Mouse (Mus musculus): ENCODE measurements around the gene Olfr263. TPM values are rescaled to one million over a fixed set of nuclear protein-coding genes. Genes with fewer than 3 reads are reported as not detected.
A peak's percentile ranks its signal among the peaks of the same experiment; 100 is the strongest.

Gene Olfr263
- polyA plus RNA-seq, 1 experiment from 2014 or later = not detected

- Histone ChIP-seq H3K4me1 (replicated peaks; ENCODE audit: control insufficient read depth, insufficient read depth, low read length) (peaks cover 3% of the 10 kb centered on the region; the same call in 1 of the 2 replicates), H3K4me3 (ENCODE audit: low read depth, low read length) (peak overlapping the region; percentile 48), H3K9me3 (ENCODE audit: control insufficient read depth, low read length) (no peaks in the 10 kb centered on the region), H3K9ac (ENCODE audit: low read length) (peak overlapping the region; percentile 41), H3K4me2 (ENCODE audit: low read depth, low read length, severe bottlenecking) (peak overlapping the region; percentile 49; the same call in 1 of the 2 replicates), H3K27ac (ENCODE audit: low read depth, low read length) (no peak overlapping the region), H3K36me3 (ENCODE audit: control insufficient read depth, insufficient read depth, low read length) (no peaks in the 10 kb centered on the region), H3K27me3 (ENCODE audit: control insufficient read depth, insufficient read depth, low read length) (no peaks in the 10 kb centered on the region)
- ATAC-seq (replicated peaks; ENCODE audit: low FRiP score) = no peak
- under 1% methylated on average over 12 of the region's 12 CpGs for WGBS
- DNase-seq (ENCODE audit: low spot score) = peak; percentile 72
These were observed 42.2 kb downstream of the Olfr263 start for GRCm38 (mm10) chr13:21171600-21172150.

- Histone ChIP-seq H3K4me2 (ENCODE audit: low read depth, low read length, severe bottlenecking) (peak overlapping the region; percentile 52), H3K4me3 (ENCODE audit: low read depth, low read length) (peak overlapping the region; percentile 48), H3K9ac (ENCODE audit: low read length) (no peak overlapping the region), H3K27me3 (ENCODE audit: control insufficient read depth, insufficient read depth, low read length) (no peaks in the 10 kb centered on the region), H3K36me3 (ENCODE audit: control insufficient read depth, insufficient read depth, low read length) (no peaks in the 10 kb centered on the region), H3K27ac (ENCODE audit: low read depth, low read length) (no peak overlapping the region), H3K4me1 (replicated peaks; ENCODE audit: control insufficient read depth, insufficient read depth, low read length) (peaks cover 3% of the 10 kb centered on the region; the same call in 1 of the 2 replicates), H3K9me3 (ENCODE audit: control insufficient read depth, low read length) (no peaks in the 10 kb centered on the region)
- whole genome bisulfite sequencing = 2% methylated on average over 16 of the region's 16 CpGs
- peak; percentile 60 for ATAC-seq (replicated peaks; ENCODE audit: low FRiP score)
- peak; percentile 87 for DNase-seq (ENCODE audit: low spot score)
These were observed 43.0 kb downstream of the Olfr263 start for GRCm38 (mm10) chr13:21172241-21173027.

GRCm38 (mm10) chr13:21173072-21173471 lies 43.6 kb downstream of the Olfr263 start:
- H3K4me2 ChIP-seq (ENCODE audit: low read depth, low read length, severe bottlenecking) = peak overlapping the region; percentile 47
- H3K9ac ChIP-seq (ENCODE audit: low read length) = peak overlapping the region; percentile 44
- ATAC-seq (replicated peaks; ENCODE audit: low FRiP score) = peak; percentile 30; the same call in 1 of the 2 replicates
- no peaks in the 10 kb centered on the region for H3K36me3 ChIP-seq (ENCODE audit: control insufficient read depth, insufficient read depth, low read length)
- no peaks in the 10 kb centered on the region for H3K27me3 ChIP-seq (ENCODE audit: control insufficient read depth, insufficient read depth, low read length)
- H3K27ac ChIP-seq (ENCODE audit: low read depth, low read length) = peak overlapping the region; percentile 18; the same call in 1 of the 2 replicates
- WGBS = under 1% methylated on average over 11 of the region's 11 CpGs
- H3K4me1 ChIP-seq (replicated peaks; ENCODE audit: control insufficient read depth, insufficient read depth, low read length) = peaks cover 3% of the 10 kb centered on the region; the same call in 1 of the 2 replicates
- peak; percentile 84 for DNase-seq (ENCODE audit: low spot score)
- H3K9me3 ChIP-seq (ENCODE audit: control insufficient read depth, low read length) = no peaks in the 10 kb centered on the region
- H3K4me3 ChIP-seq (ENCODE audit: low read depth, low read length) = peak overlapping the region; percentile 48

GRCm38 (mm10) chr13:21176733-21177132 lies 47.3 kb downstream of the Olfr263 start:
- no peak overlapping the region for H3K4me3 ChIP-seq (ENCODE audit: low read depth, low read length)
- H3K4me2 ChIP-seq (ENCODE audit: low read depth, low read length, severe bottlenecking) = no peak overlapping the region
- H3K9me3 ChIP-seq (ENCODE audit: control insufficient read depth, low read length) = no peaks in the 10 kb centered on the region
- no peak overlapping the region for H3K9ac ChIP-seq (ENCODE audit: low read length)
- ATAC-seq (replicated peaks; ENCODE audit: low FRiP score) = no peak
- no peaks in the 10 kb centered on the region for H3K27me3 ChIP-seq (ENCODE audit: control insufficient read depth, insufficient read depth, low read length)
- WGBS = 69% methylated on average over 11 of the region's 11 CpGs
- H3K27ac ChIP-seq (ENCODE audit: low read depth, low read length) = no peak overlapping the region
- H3K36me3 ChIP-seq (ENCODE audit: control insufficient read depth, insufficient read depth, low read length) = no peaks in the 10 kb centered on the region
- H3K4me1 ChIP-seq (replicated peaks; ENCODE audit: control insufficient read depth, insufficient read depth, low read length) = peaks cover 1% of the 10 kb centered on the region; the same call in 1 of the 2 replicates
- no peak for DNase-seq (ENCODE audit: low spot score)

GRCm38 (mm10) chr13:21177657-21178056 lies 48.2 kb downstream of the Olfr263 start:
- Histone ChIP-seq H3K36me3 (ENCODE audit: control insufficient read depth, insufficient read depth, low read length) (no peaks in the 10 kb centered on the region; the same call in 1 of the 2 replicates), H3K9ac (ENCODE audit: low read length) (no peak overlapping the region), H3K4me2 (ENCODE audit: low read depth, low read length, severe bottlenecking) (no peak overlapping the region), H3K27ac (ENCODE audit: low read depth, low read length) (no peak overlapping the region), H3K27me3 (ENCODE audit: control insufficient read depth, insufficient read depth, low read length) (no peaks in the 10 kb centered on the region), H3K4me3 (ENCODE audit: low read depth, low read length) (no peak overlapping the region), H3K4me1 (replicated peaks; ENCODE audit: control insufficient read depth, insufficient read depth, low read length) (peaks cover 7% of the 10 kb centered on the region; the same call in 1 of the 2 replicates), H3K9me3 (ENCODE audit: control insufficient read depth, low read length) (no peaks in the 10 kb centered on the region)
- no peak for DNase-seq (ENCODE audit: low spot score)
- no peak for ATAC-seq (replicated peaks; ENCODE audit: low FRiP score)
- WGBS = 68% methylated on average over 5 of the region's 5 CpGs

GRCm38 (mm10) chr13:21178364-21178763 lies 48.9 kb downstream of the Olfr263 start:
- Histone ChIP-seq H3K27ac (ENCODE audit: low read depth, low read length) (no peak overlapping the region), H3K27me3 (ENCODE audit: control insufficient read depth, insufficient read depth, low read length) (no peaks in the 10 kb centered on the region), H3K9ac (ENCODE audit: low read length) (no peak overlapping the region), H3K4me3 (ENCODE audit: low read depth, low read length) (no peak overlapping the region), H3K36me3 (ENCODE audit: control insufficient read depth, insufficient read depth, low read length) (peaks cover 4% of the 10 kb centered on the region; the same call in 1 of the 2 replicates), H3K4me2 (ENCODE audit: low read depth, low read length, severe bottlenecking) (peak overlapping the region; percentile 55; the same call in 1 of the 2 replicates), H3K4me1 (replicated peaks; ENCODE audit: control insufficient read depth, insufficient read depth, low read length) (peaks cover 7% of the 10 kb centered on the region; the same call in 1 of the 2 replicates), H3K9me3 (ENCODE audit: control insufficient read depth, low read length) (no peaks in the 10 kb centered on the region)
- ATAC-seq (replicated peaks; ENCODE audit: low FRiP score) (no peak), DNase-seq (ENCODE audit: low spot score) (no peak)
- WGBS = 83% methylated on average over 5 of the region's 5 CpGs

- Histone ChIP-seq H3K4me1 (replicated peaks; ENCODE audit: control insufficient read depth, insufficient read depth, low read length) (peaks cover 7% of the 10 kb centered on the region; the same call in 1 of the 2 replicates), H3K36me3 (ENCODE audit: control insufficient read depth, insufficient read depth, low read length) (peaks cover 7% of the 10 kb centered on the region; the same call in 1 of the 2 replicates), H3K9me3 (ENCODE audit: control insufficient read depth, low read length) (no peaks in the 10 kb centered on the region), H3K4me2 (ENCODE audit: low read depth, low read length, severe bottlenecking) (peak within 1 kb of the TSS; percentile 55), H3K27me3 (ENCODE audit: control insufficient read depth, insufficient read depth, low read length) (no peaks in the 10 kb centered on the region), H3K27ac (ENCODE audit: low read depth, low read length) (peak within 1 kb of the TSS; percentile 82), H3K9ac (ENCODE audit: low read length) (peak within 1 kb of the TSS; percentile 83), H3K4me3 (ENCODE audit: low read depth, low read length) (peak within 1 kb of the TSS; percentile 98)
- ATAC-seq (replicated peaks; ENCODE audit: low FRiP score) = peak; percentile 29
- WGBS = under 1% methylated on average over 15 of the region's 15 CpGs
- no peak for DNase-seq (ENCODE audit: low spot score)
These were observed 49.9 kb downstream of the Olfr263 start, which contains the start of gene Trim27 for GRCm38 (mm10) chr13:21179367-21179723. Gene Trim27 (plus strand): TSS chr13:21179445.

- under 1% methylated on average over 69 of the region's 80 CpGs for WGBS
- H3K4me2 ChIP-seq (ENCODE audit: low read depth, low read length, severe bottlenecking) = peak overlapping the region; percentile 55
- H3K27ac ChIP-seq (ENCODE audit: low read depth, low read length) = peak overlapping the region; percentile 82
- H3K4me1 ChIP-seq (replicated peaks; ENCODE audit: control insufficient read depth, insufficient read depth, low read length) = peaks cover 7% of the 10 kb centered on the region; the same call in 1 of the 2 replicates
- peak; percentile 93 for DNase-seq (ENCODE audit: low spot score)
- H3K4me3 ChIP-seq (ENCODE audit: low read depth, low read length) = peak overlapping the region; percentile 98
- peaks cover 7% of the 10 kb centered on the region; the same call in 1 of the 2 replicates for H3K36me3 ChIP-seq (ENCODE audit: control insufficient read depth, insufficient read depth, low read length)
- no peaks in the 10 kb centered on the region for H3K9me3 ChIP-seq (ENCODE audit: control insufficient read depth, low read length)
- peak; percentile 96 for ATAC-seq (replicated peaks; ENCODE audit: low FRiP score)
- peak overlapping the region; percentile 83 for H3K9ac ChIP-seq (ENCODE audit: low read length)
- H3K27me3 ChIP-seq (ENCODE audit: control insufficient read depth, insufficient read depth, low read length) = no peaks in the 10 kb centered on the region
These were observed 50.5 kb downstream of the Olfr263 start for GRCm38 (mm10) chr13:21179724-21180550.
